Mouse (Mus musculus) lung, embryonic 14.5 days (tissue): ENCODE results near the gene Cntln. TPM values are rescaled to one million over a fixed set of nuclear protein-coding genes. Genes with fewer than 3 reads are reported as not detected.
A peak's percentile ranks its signal among the peaks of the same experiment; 100 is the strongest.

ENCODE experiments used
- ATAC-seq: fragments of 200-750 bp; cut with Nextera tagmentation; 2 replicates; pipeline ENCODE4 v1.8.0; 2017; ENCODE audit warnings: mild to moderate bottlenecking, moderate TSS enrichment, moderate library complexity; ENCODE audit not compliant: insufficient read depth
- DNase-seq: peaks from one replicate; pipeline ENCODE4 v3.0.0-alpha.2; 2015
- H3K27ac ChIP-seq: fragments of 300-500 bp; sonication (generic); 2 replicates; pipeline ENCODE4 v1.5.1; 2014; ENCODE audit warnings: low read depth, mild to moderate bottlenecking, moderate library complexity
- H3K27me3 ChIP-seq: fragments of 300-500 bp; sonication (generic); 2 replicates; pipeline ENCODE4 v1.6.1; 2014; ENCODE audit warnings: low read length, control low read depth; ENCODE audit not compliant: insufficient read depth
- H3K36me3 ChIP-seq: fragments of 300-500 bp; sonication (generic); 2 replicates; pipeline ENCODE4 v1.6.1; 2014; ENCODE audit warnings: control low read depth; ENCODE audit not compliant: insufficient read depth
- H3K4me1 ChIP-seq: fragments of 300-500 bp; sonication (generic); 2 replicates; pipeline ENCODE4 v1.6.1; 2014; ENCODE audit warnings: antibody characterized with exemption, control low read depth; ENCODE audit not compliant: insufficient read depth
- H3K4me2 ChIP-seq: fragments of 300-500 bp; sonication (generic); 2 replicates; pipeline ENCODE4 v1.6.1; 2014; ENCODE audit warnings: mild to moderate bottlenecking
- H3K4me3 ChIP-seq: fragments of 300-500 bp; sonication (generic); 2 replicates; pipeline ENCODE4 v1.5.1; 2014; ENCODE audit warnings: low read depth, low read length
- H3K9ac ChIP-seq: fragments of 300-500 bp; sonication (generic); 2 replicates; pipeline ENCODE4 v1.6.1; 2014
- H3K9me3 ChIP-seq: fragments of 300-500 bp; sonication (generic); 2 replicates; pipeline ENCODE4 v1.6.1; 2016; ENCODE audit warnings: low read depth, low read length, control low read depth
- CTCF ChIP-seq: IDR thresholded peaks from 2 replicates; pipeline ENCODE4 v1.5.1; 2016; ENCODE audit warnings: antibody characterized with exemption, low read depth
- WGBS: fragments of 180-500 bp; shearing (Covaris S2); extraction: QIAGEN DNeasy Blood & Tissue Kit; methylation state at CpG from one replicate; pipeline ENCODE4 v1.1.7; 2014; 5-methylcytosine and 5-hydroxymethylcytosine counted together
- polyA plus RNA-seq: library from polyadenylated mRNA; unstranded; fragments of >200 nt; fragmentation: Nextera tagmentation; extraction: Ambion mirVana; gene quantifications from 2 replicates; pipeline ENCODE4 v1.2.1, GENCODE M21; 2014

Cntln gene
- polyA plus RNA-seq, 1 experiment from 2014 or later, result 15.6 TPM

DNA sequence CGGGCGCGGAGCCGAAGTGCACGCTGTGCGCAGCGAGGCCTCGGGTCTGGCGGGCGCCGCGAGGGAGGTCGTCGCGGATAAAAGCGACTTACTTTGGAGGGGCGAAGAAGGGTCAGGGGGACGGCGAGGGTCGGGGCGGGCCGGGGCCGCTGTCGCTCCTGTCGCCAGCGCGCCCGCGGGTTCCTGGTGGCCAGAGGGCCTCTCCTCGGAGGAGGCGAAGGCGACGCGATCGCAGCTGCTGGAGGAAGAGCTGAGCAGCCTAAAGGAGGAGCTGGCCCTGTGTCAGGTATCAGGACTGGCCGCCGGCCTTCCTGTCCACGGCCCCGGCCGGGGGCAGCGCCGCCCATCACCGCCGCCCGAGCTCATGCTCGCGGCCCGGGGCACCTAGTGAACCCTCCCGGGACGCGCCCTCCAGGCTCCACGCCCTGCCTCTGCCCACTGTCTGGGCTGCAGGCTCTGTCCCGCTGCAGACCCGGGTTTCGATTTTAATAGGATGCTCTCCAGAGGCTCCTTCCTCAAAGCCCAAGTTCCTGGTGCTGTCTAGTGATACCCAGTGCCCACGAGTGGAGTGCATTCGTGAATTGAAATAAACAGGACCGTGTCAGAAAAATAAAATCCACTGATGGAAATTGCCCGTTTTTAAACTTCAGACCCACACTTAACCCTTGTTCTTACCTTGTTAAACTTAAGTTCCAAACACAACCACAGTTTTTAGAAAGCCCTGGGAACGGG is 596 bp downstream of the Cntln start:
- H3K9me3 ChIP-seq, result 0 out of 2 replicates have a peak, but pooled peaks cover 4% of the 10 kb centered on the region
- peak overlapping the region; percentile 97 for H3K9ac ChIP-seq
- WGBS, result 1% methylated on average over 59 of the region's 60 CpGs
- H3K27me3 ChIP-seq, result no peaks in the 10 kb centered on the region
- peak overlapping the region; percentile 93 for H3K27ac ChIP-seq
- H3K4me2 ChIP-seq, result peak overlapping the region; percentile 71
- H3K36me3 ChIP-seq, result 0 out of 2 replicates have a peak, but pooled peaks cover 6% of the 10 kb centered on the region
- peaks cover 2% of the 10 kb centered on the region; the same call in 1 of the 2 replicates for H3K4me1 ChIP-seq
- peak; percentile 80 for ATAC-seq
- H3K4me3 ChIP-seq, result peak overlapping the region; percentile 79
- peak; percentile 71 for DNase-seq
- no peak for TF ChIP-seq CTCF

DNA sequence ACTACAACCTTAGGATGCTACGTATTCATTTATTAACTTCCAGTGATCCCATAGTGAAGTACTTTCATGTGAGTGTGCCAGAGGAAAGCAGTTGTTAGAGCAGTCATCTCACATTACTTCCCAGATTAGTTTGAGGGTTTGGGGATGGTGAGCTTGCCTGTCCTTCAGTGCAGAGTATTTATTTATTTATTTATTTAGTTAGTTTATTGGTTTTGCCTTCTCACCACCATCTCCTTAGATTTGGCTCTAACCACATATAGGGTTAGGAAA is 1.1 kb downstream of the Cntln start:
- TF ChIP-seq CTCF, result no peak
- DNase-seq (no peak), ATAC-seq (no peak)
- 0 out of 2 replicates have a peak, but pooled peaks cover 8% of the 10 kb centered on the region for H3K36me3 ChIP-seq
- 21% methylated on average over 1 of the region's 1 CpGs for WGBS
- peaks cover 2% of the 10 kb centered on the region; the same call in 1 of the 2 replicates for H3K4me1 ChIP-seq
- H3K27ac ChIP-seq, result no peak overlapping the region
- H3K27me3 ChIP-seq, result no peaks in the 10 kb centered on the region
- 0 out of 2 replicates have a peak, but pooled peaks cover 4% of the 10 kb centered on the region for H3K9me3 ChIP-seq
- H3K4me2 ChIP-seq, result peak overlapping the region; percentile 71
- H3K9ac ChIP-seq, result peak overlapping the region; percentile 97
- peak overlapping the region; percentile 79 for H3K4me3 ChIP-seq

DNA sequence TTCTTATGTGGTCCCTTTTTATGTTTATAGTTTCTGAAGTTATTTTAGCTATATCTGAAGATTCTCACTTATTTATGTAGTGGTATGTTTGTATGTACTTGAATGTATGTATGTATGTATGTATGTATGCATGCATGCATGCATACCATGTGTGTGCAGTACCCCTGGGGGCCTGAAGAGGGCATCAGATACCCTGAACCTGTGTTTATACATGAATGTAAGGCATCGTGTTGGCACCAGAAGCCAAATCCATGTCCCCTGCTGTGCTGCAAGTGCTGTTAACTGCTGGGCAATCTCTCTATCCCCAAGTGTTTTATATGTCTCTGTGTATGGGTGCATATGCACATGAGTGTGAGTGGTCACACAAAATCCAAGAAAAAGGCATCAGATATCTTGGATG is 34.3 kb downstream of the Cntln start:
- H3K36me3 ChIP-seq, result no peaks in the 10 kb centered on the region
- H3K4me3 ChIP-seq, result no peak overlapping the region
- DNase-seq (no peak), ATAC-seq (no peak)
- TF ChIP-seq CTCF, result 0 out of 2 replicates have a peak, but pooled peaks have one; percentile 28
- H3K9me3 ChIP-seq, result no peaks in the 10 kb centered on the region
- 88% methylated on average over 1 of the region's 1 CpGs for WGBS
- H3K9ac ChIP-seq, result no peak overlapping the region
- no peak overlapping the region for H3K27ac ChIP-seq
- H3K4me2 ChIP-seq, result no peak overlapping the region
- H3K4me1 ChIP-seq, result no peaks in the 10 kb centered on the region
- no peaks in the 10 kb centered on the region for H3K27me3 ChIP-seq

DNA sequence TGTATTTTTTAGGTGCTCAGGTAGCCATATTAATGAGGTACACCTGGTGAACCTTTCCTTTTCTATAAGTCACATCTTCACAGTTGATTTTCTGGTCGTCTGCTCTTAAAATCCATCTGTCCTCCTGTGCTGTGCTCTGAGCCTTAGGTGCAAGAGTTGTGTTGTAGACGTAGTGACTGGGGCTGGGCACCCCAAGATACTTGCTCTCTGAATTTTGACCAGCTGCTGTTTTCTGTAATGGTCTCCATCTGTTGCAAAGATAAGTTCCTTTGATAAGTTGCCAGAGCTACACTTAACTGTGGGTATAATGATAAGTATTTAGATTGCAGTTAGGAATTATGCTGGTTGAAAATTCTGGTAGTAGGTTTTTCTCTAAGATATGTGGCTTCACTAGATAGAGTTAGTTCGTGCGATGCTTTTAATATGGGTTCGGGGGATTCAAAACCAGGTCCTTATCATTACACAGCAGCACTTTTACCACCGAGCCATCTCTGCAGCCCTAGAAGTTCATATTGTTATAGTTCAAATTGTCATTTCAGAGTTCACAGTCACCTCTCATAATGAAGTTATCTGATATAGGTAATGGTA is 50.3 kb downstream of the Cntln start:
- no peak overlapping the region for H3K9ac ChIP-seq
- H3K9me3 ChIP-seq, result 0 out of 2 replicates have a peak, but pooled peaks cover 3% of the 10 kb centered on the region
- H3K4me3 ChIP-seq, result no peak overlapping the region
- H3K4me2 ChIP-seq, result no peak overlapping the region
- TF ChIP-seq CTCF, result no peak
- H3K36me3 ChIP-seq, result no peaks in the 10 kb centered on the region
- no peak overlapping the region for H3K27ac ChIP-seq
- 82% methylated on average over 6 of the region's 6 CpGs for WGBS
- no peaks in the 10 kb centered on the region for H3K4me1 ChIP-seq
- no peak for DNase-seq
- ATAC-seq, result no peak
- H3K27me3 ChIP-seq, result no peaks in the 10 kb centered on the region

DNA sequence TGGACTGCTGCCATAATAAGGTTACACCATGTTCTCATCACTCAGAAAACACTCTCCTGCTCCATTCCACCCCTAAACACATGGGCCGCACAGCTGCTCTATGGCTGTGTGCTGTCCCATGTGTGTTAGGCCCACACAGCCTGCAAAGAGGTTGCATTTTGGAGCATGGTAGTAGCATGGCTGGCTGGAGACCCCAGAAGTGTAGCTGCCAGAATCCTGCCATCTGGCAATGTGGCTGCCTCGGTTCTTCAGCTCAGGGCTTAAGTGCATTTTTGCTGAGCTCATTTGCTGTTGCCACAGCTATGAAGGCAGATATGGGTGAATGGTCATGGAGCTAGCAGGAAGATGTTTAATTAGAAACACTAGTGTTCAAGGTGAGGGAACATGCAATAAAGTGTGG is 58.0 kb downstream of the Cntln start:
- Histone ChIP-seq H3K27ac (no peak overlapping the region), H3K4me1 (no peaks in the 10 kb centered on the region), H3K4me2 (no peak overlapping the region), H3K36me3 (no peaks in the 10 kb centered on the region), H3K9ac (no peak overlapping the region), H3K27me3 (no peaks in the 10 kb centered on the region), H3K9me3 (no peaks in the 10 kb centered on the region), H3K4me3 (no peak overlapping the region)
- TF ChIP-seq CTCF, result no peak
- WGBS, result 38% methylated on average over 2 of the region's 2 CpGs
- DNase-seq (peak; percentile 10), ATAC-seq (no peak)

DNA sequence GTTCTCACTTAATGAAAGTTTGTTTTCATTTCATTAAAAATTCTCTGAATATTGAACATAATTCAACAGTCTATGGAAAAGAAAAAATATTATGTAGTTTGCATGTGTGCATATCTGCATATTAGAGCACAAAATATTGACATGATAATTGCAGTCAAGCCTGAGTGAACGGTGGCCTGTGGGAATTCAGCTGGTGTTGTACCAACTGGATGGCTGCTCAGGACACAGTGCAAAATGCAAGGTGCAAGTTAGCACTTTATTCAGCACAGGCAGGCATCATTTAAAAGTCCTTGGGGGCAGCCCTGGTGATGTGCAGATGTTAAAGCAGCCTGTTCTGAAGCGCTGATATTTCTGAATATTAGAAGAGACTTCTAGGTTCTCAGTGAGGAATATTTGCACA is 58.5 kb downstream of the Cntln start:
- 74% methylated on average over 2 of the region's 2 CpGs for WGBS
- Histone ChIP-seq H3K4me2 (no peak overlapping the region), H3K27ac (no peak overlapping the region), H3K9ac (no peak overlapping the region), H3K4me3 (no peak overlapping the region), H3K9me3 (no peaks in the 10 kb centered on the region), H3K27me3 (no peaks in the 10 kb centered on the region), H3K4me1 (no peaks in the 10 kb centered on the region), H3K36me3 (no peaks in the 10 kb centered on the region)
- DNase-seq (no peak), ATAC-seq (no peak)
- TF ChIP-seq CTCF, result no peak

DNA sequence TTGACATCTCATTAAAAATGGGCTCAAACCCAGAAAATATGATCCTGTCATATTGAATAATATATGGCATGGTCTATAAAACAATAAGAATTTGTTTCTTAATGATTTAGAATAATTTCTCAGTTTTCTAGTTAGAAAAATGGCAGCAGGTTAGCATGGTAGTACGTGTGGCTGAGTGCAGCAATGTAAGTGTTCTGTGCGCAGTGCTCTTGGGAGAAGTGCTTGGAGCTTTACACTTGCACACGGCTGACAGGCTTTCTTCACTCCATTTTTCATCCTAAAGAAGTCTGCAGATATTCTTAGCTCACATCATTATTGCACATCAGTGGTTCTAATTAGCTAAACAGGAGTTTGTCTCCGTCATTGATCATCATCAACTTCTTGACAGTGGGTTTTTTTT is 60.0 kb downstream of the Cntln start:
- H3K27ac ChIP-seq, result no peak overlapping the region
- no peaks in the 10 kb centered on the region for H3K9me3 ChIP-seq
- H3K36me3 ChIP-seq, result no peaks in the 10 kb centered on the region
- no peak for TF ChIP-seq CTCF
- H3K4me3 ChIP-seq, result no peak overlapping the region
- no peak overlapping the region for H3K9ac ChIP-seq
- no peak overlapping the region for H3K4me2 ChIP-seq
- WGBS, result 49% methylated on average over 4 of the region's 4 CpGs
- peak; percentile 4 for DNase-seq
- ATAC-seq, result no peak
- no peaks in the 10 kb centered on the region for H3K4me1 ChIP-seq
- no peaks in the 10 kb centered on the region for H3K27me3 ChIP-seq
